Mouse (Mus musculus) cerebellum, adult 2 months (tissue): ENCODE measurements around the gene Rpl7a.

ENCODE experiments used
- CTCF ChIP-seq: fragments of 200-500 bp; IDR thresholded peaks from 2 replicates; pipeline ENCODE4 v1.5.1; 2011; ENCODE audit warnings: low read depth, mild to moderate bottlenecking, control low read depth, low read length, moderate library complexity, borderline replicate concordance; ENCODE audit not compliant: insufficient read depth
- POLR2A ChIP-seq: fragments of 200-500 bp; IDR thresholded peaks from 2 replicates; pipeline ENCODE4 v1.6.1; 2011; ENCODE audit warnings: low read length, control low read depth, borderline replicate concordance; ENCODE audit not compliant: insufficient read depth

DNA sequence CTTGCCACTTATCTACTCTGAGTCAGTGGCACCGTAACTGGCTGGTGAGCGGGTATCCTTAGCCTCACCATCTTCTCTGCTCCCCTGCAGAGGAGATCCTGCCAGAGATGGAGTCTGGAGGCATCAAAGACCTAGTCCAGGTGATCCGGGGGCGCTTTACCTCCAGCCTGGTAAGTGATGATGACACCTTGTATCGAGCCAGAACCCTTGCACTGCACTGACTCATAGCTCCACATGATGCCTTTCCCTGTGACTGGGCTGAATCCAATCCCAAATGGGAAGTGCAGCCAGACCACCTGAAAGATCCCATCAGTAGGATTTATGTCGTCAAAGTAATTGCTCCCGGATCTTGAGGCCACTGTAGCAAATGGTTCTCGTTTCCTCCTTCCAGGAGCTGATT is 42.3 kb downstream of the Rpl7a start:
- TF ChIP-seq POLR2A (no peak), CTCF (no peak)
